Mouse (Mus musculus) thymus, adult 2 months (tissue): Measurements from ENCODE around the gene Mov10l1. TPM values are rescaled to one million over a fixed set of nuclear protein-coding genes. Genes with fewer than 3 reads are reported as not detected.
A peak's percentile ranks its signal among the peaks of the same experiment; 100 is the strongest.

ENCODE experiments used
- DNase-seq: peaks from one replicate; pipeline ENCODE4 v3.0.0; 2021
- H3K27ac ChIP-seq: fragments of 200-500 bp; 2 replicates; pipeline ENCODE4 v1.5.1; 2012; ENCODE audit warnings: low read length, control low read depth; ENCODE audit not compliant: control insufficient read depth, insufficient read depth
- H3K27me3 ChIP-seq: fragments of 200-500 bp; 2 replicates; pipeline ENCODE4 v1.6.1; 2012; ENCODE audit warnings: mild to moderate bottlenecking, low read length, moderate library complexity, mixed read lengths; ENCODE audit not compliant: control insufficient read depth, insufficient read depth
- H3K36me3 ChIP-seq: fragments of 200-500 bp; 2 replicates; pipeline ENCODE4 v1.6.1; 2012; ENCODE audit warnings: mild to moderate bottlenecking, low read length, moderate library complexity; ENCODE audit not compliant: control insufficient read depth, insufficient read depth
- H3K4me1 ChIP-seq: fragments of 200-500 bp; replicated peaks from 2 replicates; pipeline ENCODE4 v1.6.1; 2012; ENCODE audit warnings: low read length; ENCODE audit not compliant: control insufficient read depth, insufficient read depth
- H3K4me3 ChIP-seq: fragments of 200-500 bp; 2 replicates; pipeline ENCODE4 v1.5.1; 2012; ENCODE audit warnings: mild to moderate bottlenecking, low read length, control low read depth, moderate library complexity; ENCODE audit not compliant: control insufficient read depth, insufficient read depth
- CTCF ChIP-seq: fragments of 200-500 bp; IDR thresholded peaks from 2 replicates; pipeline ENCODE4 v1.5.1; 2012; ENCODE audit warnings: mild to moderate bottlenecking, control low read depth, low read length, moderate library complexity, borderline replicate concordance; ENCODE audit not compliant: control insufficient read depth, poor library complexity, insufficient read depth; ENCODE audit errors: extremely low read depth
- POLR2A ChIP-seq: fragments of 200-500 bp; IDR thresholded peaks from 2 replicates; pipeline ENCODE4 v1.6.1; 2012; ENCODE audit warnings: mild to moderate bottlenecking, low read length, control low read depth, moderate library complexity; ENCODE audit not compliant: control insufficient read depth, poor library complexity, insufficient read depth; ENCODE audit errors: extremely low read depth
- WGBS: fragments of 180-500 bp; shearing (Covaris S2); methylation state at CpG from one replicate; pipeline ENCODE4 v1.1.7; 2018; 5-methylcytosine and 5-hydroxymethylcytosine counted together
- polyA plus RNA-seq: library from polyadenylated mRNA; depleted of rRNA; stranded (reverse); fragments of >200 nt; gene quantifications from 2 replicates; pipeline ENCODE4 v1.2.3, GENCODE M21; 2012

The Mov10l1 gene
- polyA plus RNA-seq, 1 experiment: 2.2 TPM

DNA sequence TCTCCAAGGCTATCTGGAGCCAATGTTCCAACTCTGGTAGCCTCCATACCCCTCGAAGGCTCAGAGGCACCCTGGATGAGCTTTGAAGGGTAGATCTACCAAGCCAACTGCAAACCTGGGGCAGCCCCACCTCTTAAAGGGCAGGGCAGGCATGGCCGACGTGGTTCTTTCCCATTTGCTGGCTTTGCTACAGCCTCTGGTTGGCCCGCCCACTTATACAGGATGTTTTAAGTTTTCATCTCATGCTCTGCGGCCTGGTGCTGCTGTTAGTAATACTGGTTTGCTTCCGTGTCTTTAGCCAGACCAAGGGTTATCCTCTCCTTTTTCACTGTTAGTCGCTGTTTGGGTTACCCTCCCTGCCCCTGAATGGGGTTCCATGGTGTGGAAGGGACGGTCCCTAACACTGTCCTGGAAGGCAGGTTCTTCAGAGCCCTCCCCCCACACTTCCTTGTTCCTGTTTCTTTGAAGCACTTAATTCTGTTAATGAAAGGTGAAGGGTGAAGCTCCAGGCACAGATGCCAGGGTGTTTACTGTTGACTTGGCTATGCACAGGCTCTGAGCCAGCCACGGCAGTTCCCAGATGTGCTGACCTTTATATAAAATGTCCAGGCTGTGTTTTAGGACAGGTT lies 95.6 kb downstream of the Mov10l1 start:
- 9% methylated on average over 9 of the region's 9 CpGs for WGBS
- peak; percentile 72 for DNase-seq
- peak overlapping the region; percentile 73 for H3K27ac ChIP-seq
- H3K27me3 ChIP-seq: no peaks in the 10 kb centered on the region
- peaks cover 37% of the 10 kb centered on the region for H3K4me1 ChIP-seq
- TF ChIP-seq CTCF: no peak
- 0 out of 2 replicates have a peak, but pooled peaks have one; percentile 20 for TF ChIP-seq POLR2A
- peak overlapping the region; percentile 50 for H3K4me3 ChIP-seq
- peaks cover 6% of the 10 kb centered on the region for H3K36me3 ChIP-seq

DNA sequence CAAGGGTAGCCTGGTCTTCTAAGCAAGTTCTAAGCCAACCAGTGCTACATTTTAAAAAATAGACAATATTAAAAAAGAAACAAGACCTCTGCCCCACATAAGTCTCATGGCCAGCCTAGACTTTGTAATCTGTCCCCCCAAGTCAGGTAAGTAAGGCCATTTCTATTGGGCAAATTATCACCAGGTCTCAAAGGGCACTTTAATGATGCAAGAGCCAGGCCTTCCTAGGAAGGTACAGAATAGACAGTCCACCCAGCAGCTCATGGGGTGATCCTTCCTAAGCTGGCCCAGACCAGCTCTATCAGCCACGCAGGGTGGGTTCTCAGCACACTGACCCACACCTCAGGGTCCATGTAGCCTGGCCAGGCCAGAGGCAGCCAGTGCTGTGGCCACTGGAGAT lies 101.2 kb downstream of the Mov10l1 start:
- H3K4me3 ChIP-seq: no peak overlapping the region
- 95% methylated on average over 1 of the region's 1 CpGs for WGBS
- H3K4me1 ChIP-seq: peaks cover under 1% of the 10 kb centered on the region; the same call in 1 of the 2 replicates
- no peak for DNase-seq
- H3K36me3 ChIP-seq: peaks cover 15% of the 10 kb centered on the region
- no peak for TF ChIP-seq POLR2A
- TF ChIP-seq CTCF: no peak
- no peaks in the 10 kb centered on the region for H3K27me3 ChIP-seq
- H3K27ac ChIP-seq: no peak overlapping the region

DNA sequence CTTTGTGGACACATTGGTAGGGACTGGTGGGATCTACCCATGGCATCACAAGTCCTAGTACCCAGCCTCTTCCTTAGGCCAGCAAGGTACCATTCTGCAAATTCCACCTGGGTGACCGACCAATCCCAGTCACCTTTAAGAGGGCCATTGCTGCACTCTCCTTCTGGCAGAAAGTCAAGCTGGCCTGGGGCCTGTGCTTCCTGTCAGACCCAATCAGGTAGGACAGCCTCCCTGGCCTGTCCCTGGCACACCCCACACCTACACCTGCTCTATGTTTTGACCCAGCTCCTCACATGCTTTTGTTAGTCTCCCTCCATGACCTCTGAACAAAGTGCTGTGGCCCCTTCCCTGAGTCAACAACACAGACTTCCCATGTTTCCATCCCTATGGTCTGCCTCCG lies 102.1 kb downstream of the Mov10l1 start:
- no peak overlapping the region for H3K27ac ChIP-seq
- 98% methylated on average over 2 of the region's 2 CpGs for WGBS
- no peak for DNase-seq
- TF ChIP-seq CTCF (no peak), POLR2A (no peak)
- H3K4me1 ChIP-seq: peaks cover 4% of the 10 kb centered on the region
- no peak overlapping the region for H3K4me3 ChIP-seq
- no peaks in the 10 kb centered on the region for H3K27me3 ChIP-seq
- H3K36me3 ChIP-seq: peaks cover 15% of the 10 kb centered on the region

DNA sequence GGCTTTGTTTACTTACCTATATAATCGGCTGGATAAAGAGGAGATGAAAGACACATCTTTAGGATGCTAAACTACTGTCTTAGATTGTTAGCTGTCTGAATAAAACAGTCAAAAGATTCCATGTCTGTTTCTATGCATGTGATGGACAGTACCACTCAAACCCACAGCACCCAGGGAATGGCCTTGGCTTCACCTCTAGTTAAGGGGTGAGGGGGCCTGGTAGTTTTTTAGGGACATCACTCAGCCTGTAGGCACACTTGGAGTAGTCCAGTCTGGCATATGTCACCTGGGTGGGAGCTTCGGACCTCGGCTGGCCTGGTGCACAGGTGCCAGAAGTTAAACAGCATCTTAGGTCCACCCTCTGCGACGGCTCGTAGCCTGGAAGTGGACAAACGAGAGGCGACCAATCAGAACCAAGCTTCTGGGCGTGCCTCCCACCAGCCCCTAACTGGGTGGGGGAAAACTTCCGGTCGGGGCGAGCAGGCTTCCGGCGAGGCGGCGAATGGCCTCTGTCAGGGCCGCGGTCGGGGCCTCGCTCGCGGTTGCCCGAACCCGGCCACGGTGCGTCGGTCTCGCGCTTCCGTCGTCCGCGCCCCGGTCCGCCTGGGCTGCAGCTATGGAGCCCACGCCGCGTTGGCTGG lies 106.0 kb downstream of the Mov10l1 start, which contains the start of gene Selenoo:
Gene Selenoo, plus strand, starts transcription at position 478 of the 641 bp plus-strand sequence.
- peaks cover 13% of the 10 kb centered on the region for H3K4me1 ChIP-seq
- H3K27me3 ChIP-seq: no peaks in the 10 kb centered on the region
- TF ChIP-seq POLR2A (peak; percentile 73; the same call in 1 of the 2 replicates), CTCF (no peak)
- peaks cover 9% of the 10 kb centered on the region; the same call in 1 of the 2 replicates for H3K36me3 ChIP-seq
- peak; percentile 83 for DNase-seq
- 2% methylated on average over 38 of the region's 38 CpGs for WGBS
- H3K4me3 ChIP-seq: peak within 1 kb of the TSS; percentile 66
- no peak within 1 kb of the TSS for H3K27ac ChIP-seq

DNA sequence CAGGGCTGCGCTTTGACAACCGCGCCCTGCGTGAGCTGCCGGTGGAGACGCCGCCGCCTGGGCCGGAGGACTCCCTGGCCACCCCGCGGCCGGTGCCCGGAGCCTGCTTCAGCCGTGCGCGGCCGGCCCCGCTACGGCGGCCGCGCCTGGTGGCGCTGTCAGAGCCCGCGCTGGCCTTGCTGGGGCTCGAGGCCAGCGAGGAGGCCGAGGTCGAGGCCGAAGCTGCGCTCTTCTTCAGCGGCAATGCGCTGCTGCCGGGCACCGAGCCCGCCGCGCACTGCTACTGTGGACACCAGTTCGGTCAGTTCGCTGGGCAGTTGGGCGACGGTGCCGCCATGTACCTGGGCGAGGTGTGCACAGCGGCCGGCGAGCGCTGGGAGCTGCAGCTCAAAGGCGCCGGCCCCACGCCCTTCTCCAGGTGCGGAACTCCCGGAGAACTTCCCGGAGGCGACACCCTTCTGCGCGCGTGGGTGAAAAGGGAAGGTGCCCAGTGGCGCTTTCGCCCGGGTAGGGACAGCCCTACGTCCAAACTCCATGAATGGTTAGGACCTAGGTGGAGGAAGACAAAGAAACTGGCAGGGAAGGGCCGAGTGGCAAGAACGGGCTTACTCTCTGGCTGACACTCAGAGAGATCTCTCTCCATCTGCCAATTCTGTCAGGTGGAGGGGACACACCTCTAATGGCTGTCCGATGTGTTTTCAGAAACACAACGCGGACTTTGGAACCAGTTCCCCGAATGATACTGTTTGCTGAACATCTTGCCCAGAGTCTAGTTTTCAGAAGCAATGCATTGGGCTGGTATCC lies 106.7 kb downstream of the Mov10l1 start:
- TF ChIP-seq CTCF (no peak), POLR2A (no peak)
- H3K27ac ChIP-seq: no peak overlapping the region
- WGBS: 4% methylated on average over 65 of the region's 68 CpGs

DNA sequence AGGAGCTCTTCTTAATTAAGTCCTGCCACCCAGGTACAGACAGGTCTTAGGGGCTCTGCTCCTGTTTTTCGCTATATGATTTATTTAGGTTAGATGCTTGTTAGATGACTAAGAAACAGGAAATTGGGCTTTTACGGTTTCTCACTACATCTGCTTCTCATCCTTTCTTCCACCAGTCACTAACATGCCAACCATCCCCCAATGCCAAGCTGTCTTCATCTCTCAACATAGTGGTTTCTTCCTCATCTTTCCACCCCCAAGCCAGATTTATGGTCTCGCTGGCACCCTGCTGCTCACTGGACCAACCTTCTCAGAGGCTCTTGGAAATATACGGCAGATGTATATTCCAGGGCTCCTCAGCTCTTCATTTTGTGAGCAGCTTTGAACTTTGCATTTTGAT lies 108.0 kb downstream of the Mov10l1 start:
- peaks cover 13% of the 10 kb centered on the region for H3K4me1 ChIP-seq
- H3K4me3 ChIP-seq: no peak overlapping the region
- TF ChIP-seq CTCF: no peak
- no peak for TF ChIP-seq POLR2A
- no peak for DNase-seq
- WGBS: 72% methylated on average over 4 of the region's 4 CpGs
- no peak overlapping the region for H3K27ac ChIP-seq
- no peaks in the 10 kb centered on the region for H3K27me3 ChIP-seq
- H3K36me3 ChIP-seq: peaks cover 15% of the 10 kb centered on the region

More for the DNA sequence above, 106.7 kb downstream of the Mov10l1 start:
- DNase-seq: peak; percentile 30
- Histone ChIP-seq H3K4me1 (peaks cover 13% of the 10 kb centered on the region), H3K4me3 (peak overlapping the region; percentile 66), H3K36me3 (peaks cover 8% of the 10 kb centered on the region), H3K27me3 (no peaks in the 10 kb centered on the region)
